Mouse (Mus musculus): ENCODE data around the gene AU015836. TPM values are rescaled to one million over a fixed set of nuclear protein-coding genes. Genes with fewer than 3 reads are reported as not detected.

AU015836 gene
- polyA plus RNA-seq (2012; rRNA removed) = 0.02 and 0.06 TPM in 2 replicates

DNA sequence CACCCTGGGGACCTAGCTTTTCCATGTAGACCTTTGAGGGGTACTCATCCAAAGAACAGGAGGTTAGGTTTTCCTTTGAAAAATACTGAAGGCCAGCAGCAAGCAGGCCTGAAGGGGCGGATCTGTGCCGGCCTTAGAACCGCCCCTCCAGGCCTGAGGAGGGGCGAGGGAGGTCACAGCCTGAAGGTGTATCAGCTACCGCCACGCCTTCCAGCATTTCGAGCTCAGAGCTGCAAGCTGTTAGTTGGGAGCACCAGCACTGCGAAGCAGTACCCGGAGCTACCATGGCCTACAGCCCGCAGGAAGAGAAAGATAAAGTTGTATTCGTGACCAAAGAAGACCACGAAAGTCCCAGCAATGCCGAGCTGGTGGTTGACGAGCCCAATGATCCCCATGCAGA, at the start of gene AU015836:
Gene AU015836, plus strand, starts transcription at position 216 of the 400 bp plus-strand sequence.

Other genes starting within 250 kb of the AU015836 start
- gene Pdk3, start 136.5 kb upstream of the AU015836 start, polyA plus RNA-seq (2012; rRNA removed) = 16.6 and 18.0 TPM in 2 replicates
- gene Zfx, start 155.0 kb downstream of the AU015836 start, polyA plus RNA-seq (2012; rRNA removed) = 12.6 and 12.8 TPM in 2 replicates
- gene Eif2s3x, start 244.2 kb downstream of the AU015836 start, polyA plus RNA-seq (2012; rRNA removed) = 96.9 and 113 TPM in 2 replicates